Mouse (Mus musculus): ENCODE measurements at regions not wholly inside any gene's neighbourhood (a gene's known extent, or its start where the extent isn't known, plus 50 kb on each side); places are given as distances from the start of the nearest gene placed in this dataset.

DNA sequence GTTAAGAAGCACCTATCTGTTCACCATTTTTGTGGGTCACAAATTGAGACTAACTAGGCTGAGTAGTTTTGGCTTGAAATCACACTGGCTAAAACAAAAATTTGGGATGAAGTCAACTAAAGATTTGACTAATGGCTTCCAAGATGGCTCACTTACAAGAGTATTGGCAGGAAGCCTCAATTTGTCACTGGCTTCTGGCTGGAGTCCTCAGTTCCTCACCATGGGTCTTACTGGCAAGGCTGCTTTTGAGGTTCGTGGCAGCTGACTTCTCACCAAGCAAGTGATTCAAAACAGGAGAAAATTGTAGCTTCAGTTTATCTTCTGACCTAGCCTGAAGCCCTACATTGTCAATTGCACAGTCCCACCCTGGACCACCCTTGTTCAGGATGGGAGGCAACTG, 250.0 kb upstream of the Nbea start:
- no peak for DNase-seq (ENCODE audit: low spot score in 2 of 2)

DNA sequence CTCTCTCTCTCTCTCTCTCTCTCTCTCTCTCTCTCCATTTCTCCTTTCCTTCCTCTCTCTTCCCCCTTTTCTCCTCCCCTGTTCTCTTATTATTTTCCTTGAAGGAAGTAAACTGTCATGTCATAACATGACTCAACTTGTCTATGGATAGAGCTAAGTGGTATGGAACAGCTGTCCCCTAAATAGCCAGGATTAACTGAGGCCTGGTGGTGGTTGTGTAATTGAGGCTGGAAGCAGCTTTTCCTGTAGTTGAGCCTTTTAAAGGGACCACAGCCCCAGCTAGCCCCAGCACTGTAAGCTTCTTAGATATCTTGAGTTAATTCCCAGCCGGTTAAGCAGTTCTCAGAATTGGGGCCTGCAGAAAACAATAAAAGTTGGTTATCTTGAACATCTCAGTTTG, 243.7 kb upstream of the Nbea start:
- no peak for DNase-seq (ENCODE audit: low spot score in 2 of 2)

DNA sequence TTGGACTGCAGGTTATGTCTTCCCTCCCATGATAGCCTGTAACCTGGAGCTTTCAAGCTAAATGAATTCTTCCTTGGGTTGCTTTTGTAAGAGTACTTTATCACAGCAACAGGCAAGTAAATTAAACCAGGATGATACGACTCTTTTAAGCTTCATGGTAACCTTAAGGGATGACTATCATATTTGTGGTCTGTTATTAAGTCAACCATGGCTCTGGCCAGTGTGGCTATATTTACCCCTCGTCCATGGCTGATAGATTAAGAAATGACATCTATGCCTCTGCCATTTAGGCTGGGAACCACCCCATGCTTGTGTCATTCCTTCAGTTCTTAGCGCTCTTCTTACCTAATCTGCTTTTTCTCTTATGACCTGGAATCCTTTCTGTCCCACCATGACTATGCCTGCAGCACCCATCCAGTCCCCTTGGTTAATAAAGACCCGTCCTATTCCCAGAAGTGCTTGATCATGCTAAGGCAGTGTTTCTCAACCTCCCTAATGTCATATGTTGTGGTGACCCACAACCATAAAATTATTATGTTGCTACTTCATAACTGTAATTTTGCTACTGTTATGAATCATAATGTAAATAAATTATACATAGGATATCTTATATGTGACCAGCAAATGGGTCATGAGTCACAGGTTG, 214.5 kb upstream of the Nbea start:
- DNase-seq (ENCODE audit: low spot score in 2 of 2): no peak

DNA sequence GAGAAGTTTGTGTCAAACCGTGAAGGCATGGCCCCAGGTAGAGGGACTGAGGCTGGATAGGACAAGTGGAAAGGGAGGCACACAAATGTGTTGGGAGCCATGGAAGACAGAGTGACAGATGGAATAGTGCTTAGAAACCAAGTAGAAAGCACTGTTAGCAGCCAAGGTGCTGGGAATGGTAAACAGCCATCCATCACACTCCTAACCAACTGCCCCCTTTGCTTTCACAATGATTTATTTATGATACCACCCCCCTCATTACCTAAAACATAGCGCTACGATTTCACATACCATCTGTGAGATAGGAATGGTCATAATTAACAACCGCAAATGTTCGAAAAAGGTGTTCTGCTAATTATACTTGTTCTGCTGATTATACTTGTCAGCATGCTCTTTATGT, 209.6 kb upstream of the Nbea start:
- DNase-seq (ENCODE audit: low spot score in 2 of 2): no peak

DNA sequence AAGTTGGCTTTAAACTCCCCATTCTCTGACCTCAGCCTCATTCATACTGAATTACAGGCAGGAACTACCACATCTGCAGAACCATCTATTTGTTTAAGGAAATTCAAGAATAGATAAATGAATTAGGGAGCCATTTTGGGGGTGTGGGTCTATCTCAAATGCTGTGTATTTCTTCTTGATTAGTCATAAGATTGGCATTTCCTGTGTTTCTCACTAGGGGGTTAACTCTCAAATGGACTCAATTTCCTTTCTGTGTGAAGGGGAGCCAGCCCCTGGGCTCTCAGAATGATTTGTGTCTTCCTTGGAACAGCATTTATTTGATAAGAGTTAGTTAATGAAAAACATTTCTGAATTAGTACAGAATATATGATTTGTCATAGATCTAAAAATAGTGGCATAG, 196.8 kb upstream of the Nbea start:
- DNase-seq (ENCODE audit: low spot score in 2 of 2): no peak

DNA sequence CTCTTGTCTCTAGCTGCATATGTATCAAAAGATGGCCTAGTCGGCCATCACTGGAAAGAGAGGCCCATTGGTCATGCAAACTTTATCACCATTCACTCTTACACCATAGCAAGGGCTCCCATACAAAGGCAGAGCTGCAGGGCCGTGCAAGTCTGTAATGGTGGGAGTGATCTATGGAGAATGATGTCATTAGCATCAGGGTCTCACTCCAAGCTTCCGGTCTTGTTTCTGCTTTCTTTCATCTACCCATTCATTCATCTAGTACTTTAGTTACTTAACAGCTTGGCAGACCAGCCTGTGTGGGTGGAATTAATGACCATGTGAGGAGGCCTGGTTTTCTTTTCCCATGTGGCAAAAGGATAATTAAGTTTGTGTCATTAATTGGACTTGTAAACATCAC, 196.0 kb upstream of the Nbea start:
- no peak for DNase-seq (ENCODE audit: low spot score in 2 of 2)

DNA sequence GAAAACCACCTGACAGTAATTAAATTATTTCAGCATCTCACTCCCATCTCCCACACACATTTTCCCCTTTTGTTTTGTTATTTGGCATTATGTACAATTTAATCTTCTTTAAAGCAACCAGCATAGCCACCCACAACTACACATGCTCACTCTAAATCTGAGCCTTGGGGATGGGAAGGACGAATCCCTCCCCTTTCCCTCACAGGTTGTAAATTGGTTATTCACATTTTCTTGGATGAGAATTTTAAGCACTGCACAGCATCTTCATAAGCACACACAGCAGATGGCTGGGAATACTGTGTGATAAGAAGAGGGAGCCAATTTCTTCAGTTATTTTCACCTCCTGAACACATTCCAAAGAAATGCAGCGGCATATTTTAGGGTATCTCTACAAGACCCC, 179.0 kb upstream of the Nbea start:
- DNase-seq (ENCODE audit: low spot score in 2 of 2): peak in 1 of 2 experiments; percentile 70

DNA sequence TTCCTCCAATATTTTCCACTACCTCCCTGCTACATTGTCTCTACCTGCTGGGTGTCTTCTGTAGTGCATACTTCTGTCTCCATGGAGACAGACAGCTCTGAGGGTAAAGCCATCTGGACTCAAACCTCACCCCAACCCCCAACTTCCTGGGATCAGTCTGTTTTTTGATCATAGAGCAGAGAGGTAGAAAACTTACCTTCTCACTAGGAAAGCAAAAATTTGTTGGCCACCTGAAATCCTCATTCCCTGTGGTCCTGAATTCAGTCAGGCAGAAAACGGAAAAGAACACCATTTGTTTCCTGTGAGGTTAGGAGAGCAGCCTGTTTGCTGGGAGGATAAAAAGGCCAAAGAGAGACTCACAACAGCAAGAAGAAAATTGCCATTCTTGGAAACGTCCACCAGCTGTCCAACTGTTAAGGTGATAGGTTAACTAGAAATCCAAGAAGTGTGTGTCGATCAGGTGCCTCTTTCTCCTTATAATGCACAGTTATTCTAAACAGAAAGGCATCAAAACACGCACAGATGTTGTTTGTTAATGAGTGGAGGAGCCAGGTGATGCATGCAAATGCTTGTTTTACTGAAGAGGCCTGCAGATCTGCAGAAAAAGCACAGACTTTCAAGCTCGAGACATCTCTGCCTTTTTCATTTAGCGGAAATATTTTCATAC, 173.7 kb upstream of the Nbea start:
- no peak for DNase-seq (ENCODE audit: low spot score in 2 of 2)

DNA sequence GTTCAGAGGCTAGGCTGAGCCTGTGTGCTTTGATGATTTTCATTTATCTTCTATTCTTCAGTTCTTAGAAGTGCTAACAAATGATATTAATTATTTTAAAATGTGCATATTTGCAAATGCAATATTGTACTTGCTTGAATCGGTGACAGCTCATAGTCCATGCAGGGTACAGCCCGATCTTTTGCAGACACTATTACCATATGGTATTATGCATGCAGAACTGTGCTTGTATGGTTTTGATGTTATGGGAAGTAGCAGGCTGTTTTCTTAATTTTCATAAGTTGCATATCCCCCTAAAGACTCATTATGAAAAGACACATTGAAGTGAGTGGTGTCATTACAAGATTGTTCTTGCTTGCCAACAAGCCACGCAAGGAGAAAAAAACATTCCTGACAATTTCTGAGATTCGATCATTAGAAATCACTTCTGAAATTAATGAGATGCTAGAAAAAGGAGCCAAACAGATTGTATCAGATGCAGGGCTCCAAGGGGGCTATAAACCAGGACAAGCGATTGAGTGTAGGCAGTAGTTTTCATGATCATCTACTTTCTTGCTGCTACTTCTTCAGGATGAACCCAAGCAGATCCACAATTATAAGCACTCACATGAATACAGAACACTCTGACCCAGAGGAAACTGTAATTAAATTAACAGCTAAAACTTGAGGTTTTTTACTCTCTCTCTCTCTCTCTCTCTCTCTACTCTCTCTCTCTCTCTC, 172.8 kb upstream of the Nbea start:
- no peak for DNase-seq (ENCODE audit: low spot score in 2 of 2)

Measured in left cerebral cortex, adult 8-10 months (tissue).